Mouse (Mus musculus): ENCODE results near the gene Unc13a. TPM values are rescaled to one million over a fixed set of nuclear protein-coding genes. Genes with fewer than 3 reads are reported as not detected.

The Unc13a gene
- polyA plus RNA-seq, 1 experiment: not detected

GRCm38 (mm10) chr8:71645510-71645909, 26.0 kb downstream of the Unc13a start:
- WGBS: 76% methylated on average over 9 of the region's 9 CpGs
- no peak for TF ChIP-seq CTCF (IDR thresholded peaks at IDR 0.05; ENCODE audit: control insufficient read depth, insufficient read depth, low read length)
- TF ChIP-seq POLR2A (IDR thresholded peaks at IDR 0.05; ENCODE audit: borderline replicate concordance, control insufficient read depth, low read depth, low read length): no peak
- Histone ChIP-seq H3K4me3 (replicated peaks; ENCODE audit: control insufficient read depth, low read depth, low read length) (no peak overlapping the region), H3K4me1 (ENCODE audit: control insufficient read depth, insufficient read depth, low read length) (no peaks in the 10 kb centered on the region; the same call in 1 of the 2 replicates), H3K27ac (ENCODE audit: control insufficient read depth, insufficient read depth, low read depth, low read length, poor library complexity) (no peak overlapping the region)

GRCm38 (mm10) chr8:71639318-71639717, 32.2 kb downstream of the Unc13a start:
- no peaks in the 10 kb centered on the region; the same call in 1 of the 2 replicates for H3K4me1 ChIP-seq (ENCODE audit: control insufficient read depth, insufficient read depth, low read length)
- WGBS: 72% methylated on average over 4 of the region's 4 CpGs
- TF ChIP-seq POLR2A (IDR thresholded peaks at IDR 0.05; ENCODE audit: borderline replicate concordance, control insufficient read depth, low read depth, low read length): no peak
- TF ChIP-seq CTCF (IDR thresholded peaks at IDR 0.05; ENCODE audit: control insufficient read depth, insufficient read depth, low read length): no peak
- H3K27ac ChIP-seq (ENCODE audit: control insufficient read depth, insufficient read depth, low read depth, low read length, poor library complexity): no peak overlapping the region
- H3K4me3 ChIP-seq (replicated peaks; ENCODE audit: control insufficient read depth, low read depth, low read length): no peak overlapping the region

GRCm38 (mm10) chr8:71638321-71638720, 33.2 kb downstream of the Unc13a start:
- H3K4me3 ChIP-seq (replicated peaks; ENCODE audit: control insufficient read depth, low read depth, low read length): no peak overlapping the region
- TF ChIP-seq CTCF (IDR thresholded peaks at IDR 0.05; ENCODE audit: control insufficient read depth, insufficient read depth, low read length): no peak
- no peak for TF ChIP-seq POLR2A (IDR thresholded peaks at IDR 0.05; ENCODE audit: borderline replicate concordance, control insufficient read depth, low read depth, low read length)
- H3K4me1 ChIP-seq (ENCODE audit: control insufficient read depth, insufficient read depth, low read length): no peaks in the 10 kb centered on the region; the same call in 1 of the 2 replicates
- WGBS: 79% methylated on average over 6 of the region's 6 CpGs
- H3K27ac ChIP-seq (ENCODE audit: control insufficient read depth, insufficient read depth, low read depth, low read length, poor library complexity): no peak overlapping the region

- no peak overlapping the region for H3K4me3 ChIP-seq (replicated peaks; ENCODE audit: control insufficient read depth, low read depth, low read length)
- no peaks in the 10 kb centered on the region; the same call in none of the 2 replicates for H3K4me1 ChIP-seq (ENCODE audit: control insufficient read depth, insufficient read depth, low read length)
- no peak overlapping the region for H3K27ac ChIP-seq (ENCODE audit: control insufficient read depth, insufficient read depth, low read depth, low read length, poor library complexity)
- TF ChIP-seq POLR2A (IDR thresholded peaks at IDR 0.05; ENCODE audit: borderline replicate concordance, control insufficient read depth, low read depth, low read length): no peak
- no peak for TF ChIP-seq CTCF (IDR thresholded peaks at IDR 0.05; ENCODE audit: control insufficient read depth, insufficient read depth, low read length)
- WGBS: 74% methylated on average over 8 of the region's 8 CpGs
These were observed 34.1 kb downstream of the Unc13a start for GRCm38 (mm10) chr8:71637149-71638095.

GRCm38 (mm10) chr8:71633981-71634667, 37.4 kb downstream of the Unc13a start:
- Histone ChIP-seq H3K4me1 (ENCODE audit: control insufficient read depth, insufficient read depth, low read length) (peaks cover 1% of the 10 kb centered on the region), H3K27ac (ENCODE audit: control insufficient read depth, insufficient read depth, low read depth, low read length, poor library complexity) (no peak overlapping the region), H3K4me3 (replicated peaks; ENCODE audit: control insufficient read depth, low read depth, low read length) (no peak overlapping the region)
- WGBS: 4% methylated on average over 26 of the region's 26 CpGs
- TF ChIP-seq CTCF (IDR thresholded peaks at IDR 0.05; ENCODE audit: control insufficient read depth, insufficient read depth, low read length) (no peak), POLR2A (IDR thresholded peaks at IDR 0.05; ENCODE audit: borderline replicate concordance, control insufficient read depth, low read depth, low read length) (no peak)

- Histone ChIP-seq H3K4me3 (replicated peaks; ENCODE audit: control insufficient read depth, low read depth, low read length) (no peak overlapping the region), H3K4me1 (ENCODE audit: control insufficient read depth, insufficient read depth, low read length) (peaks cover 1% of the 10 kb centered on the region), H3K27ac (ENCODE audit: control insufficient read depth, insufficient read depth, low read depth, low read length, poor library complexity) (no peak overlapping the region)
- 2% methylated on average over 19 of the region's 22 CpGs for WGBS
- TF ChIP-seq CTCF (IDR thresholded peaks at IDR 0.05; ENCODE audit: control insufficient read depth, insufficient read depth, low read length) (peak; percentile 76), POLR2A (IDR thresholded peaks at IDR 0.05; ENCODE audit: borderline replicate concordance, control insufficient read depth, low read depth, low read length) (no peak)
These were observed 38.4 kb downstream of the Unc13a start for GRCm38 (mm10) chr8:71633164-71633563.

- TF ChIP-seq CTCF (IDR thresholded peaks at IDR 0.05; ENCODE audit: control insufficient read depth, insufficient read depth, low read length) (no peak), POLR2A (IDR thresholded peaks at IDR 0.05; ENCODE audit: borderline replicate concordance, control insufficient read depth, low read depth, low read length) (no peak)
- Histone ChIP-seq H3K4me3 (replicated peaks; ENCODE audit: control insufficient read depth, low read depth, low read length) (no peak overlapping the region), H3K4me1 (ENCODE audit: control insufficient read depth, insufficient read depth, low read length) (peaks cover 1% of the 10 kb centered on the region), H3K27ac (ENCODE audit: control insufficient read depth, insufficient read depth, low read depth, low read length, poor library complexity) (no peak overlapping the region)
- 7% methylated on average over 2 of the region's 2 CpGs for WGBS
These were observed 39.7 kb downstream of the Unc13a start for GRCm38 (mm10) chr8:71631897-71632296.

- H3K4me1 ChIP-seq (ENCODE audit: control insufficient read depth, insufficient read depth, low read length): peaks cover 1% of the 10 kb centered on the region
- H3K4me3 ChIP-seq (replicated peaks; ENCODE audit: control insufficient read depth, low read depth, low read length): no peak overlapping the region
- H3K27ac ChIP-seq (ENCODE audit: control insufficient read depth, insufficient read depth, low read depth, low read length, poor library complexity): no peak overlapping the region
- no peak for TF ChIP-seq POLR2A (IDR thresholded peaks at IDR 0.05; ENCODE audit: borderline replicate concordance, control insufficient read depth, low read depth, low read length)
- no peak for TF ChIP-seq CTCF (IDR thresholded peaks at IDR 0.05; ENCODE audit: control insufficient read depth, insufficient read depth, low read length)
- 73% methylated on average over 6 of the region's 6 CpGs for WGBS
These were observed 40.8 kb downstream of the Unc13a start for GRCm38 (mm10) chr8:71630761-71631160.
